Mouse (Mus musculus): ENCODE results near the gene 0610012G03Rik. TPM values are rescaled to one million over a fixed set of nuclear protein-coding genes. Genes with fewer than 3 reads are reported as not detected.
A peak's percentile ranks its signal among the peaks of the same experiment; 100 is the strongest.

Gene 0610012G03Rik
- total RNA-seq, 2 experiments from 2014 or later, result 41.2 to 47.7 TPM

GRCm38 (mm10) chr16:31932840-31933697, 15.2 kb downstream of the 0610012G03Rik start:
- peak; percentile 88 for DNase-seq

- no peak for DNase-seq
These were observed 16.0 kb downstream of the 0610012G03Rik start for GRCm38 (mm10) chr16:31932255-31932654.

GRCm38 (mm10) chr16:31931330-31931729, 17.0 kb downstream of the 0610012G03Rik start:
- DNase-seq, result no peak

GRCm38 (mm10) chr16:31927412-31927811, 20.9 kb downstream of the 0610012G03Rik start:
- DNase-seq, result no peak

- DNase-seq, result no peak
These were observed 21.6 kb downstream of the 0610012G03Rik start for GRCm38 (mm10) chr16:31926547-31927182.

- DNase-seq, result no peak
These were observed 22.2 kb downstream of the 0610012G03Rik start for GRCm38 (mm10) chr16:31926091-31926490.

- no peak for DNase-seq
These were observed 23.9 kb downstream of the 0610012G03Rik start for GRCm38 (mm10) chr16:31924368-31924767.

GRCm38 (mm10) chr16:31918248-31918724, 30.0 kb downstream of the 0610012G03Rik start:
- peak; percentile 73 for DNase-seq

GRCm38 (mm10) chr16:31917776-31918175, 30.5 kb downstream of the 0610012G03Rik start:
- DNase-seq, result no peak

- DNase-seq, result no peak
These were observed 37.9 kb downstream of the 0610012G03Rik start for GRCm38 (mm10) chr16:31910281-31910847.

GRCm38 (mm10) chr16:31908959-31909358, 39.3 kb downstream of the 0610012G03Rik start:
- DNase-seq, result no peak

- peak; percentile 35 for DNase-seq
These were observed 41.4 kb downstream of the 0610012G03Rik start for GRCm38 (mm10) chr16:31906896-31907295.

- no peak for DNase-seq
These were observed 42.1 kb downstream of the 0610012G03Rik start for GRCm38 (mm10) chr16:31905891-31906825.

GRCm38 (mm10) chr16:31905331-31905730, 43.0 kb downstream of the 0610012G03Rik start:
- DNase-seq, result no peak

GRCm38 (mm10) chr16:31903239-31903638, 45.1 kb downstream of the 0610012G03Rik start:
- no peak for DNase-seq

GRCm38 (mm10) chr16:31901886-31902285, 46.4 kb downstream of the 0610012G03Rik start:
- no peak for DNase-seq

GRCm38 (mm10) chr16:31898546-31899326, 49.6 kb downstream of the 0610012G03Rik start:
- no peak for DNase-seq
